Mouse (Mus musculus) hindbrain, embryonic 16.5 days (tissue): ENCODE measurements around the gene Rsbn1l. TPM values are rescaled to one million over a fixed set of nuclear protein-coding genes. Genes with fewer than 3 reads are reported as not detected.
"Not testable (repeated sequence)": the region's sequence is repeated elsewhere in the genome, so short reads cannot be mapped to it uniquely, and the experiment has no call there.

ENCODE experiments used
- ATAC-seq: fragments of 200-750 bp; cut with Nextera tagmentation; 2 replicates; pipeline ENCODE4 v1.8.0; 2017; ENCODE audit warnings: moderate TSS enrichment, moderate library complexity
- H3K27ac ChIP-seq: fragments of 300-500 bp; sonication (generic); 2 replicates; pipeline ENCODE4 v1.5.1; 2014; ENCODE audit warnings: low read depth, mild to moderate bottlenecking, control low read depth, low read length, moderate library complexity
- H3K27me3 ChIP-seq: fragments of 300-500 bp; sonication (generic); replicated peaks from 2 replicates; pipeline ENCODE4 v1.6.1; 2014; ENCODE audit warnings: low read length; ENCODE audit not compliant: control insufficient read depth, insufficient read depth
- H3K36me3 ChIP-seq: fragments of 300-500 bp; sonication (generic); 2 replicates; pipeline ENCODE4 v1.6.1; 2014; ENCODE audit warnings: mild to moderate bottlenecking, low read length, moderate library complexity, mixed read lengths; ENCODE audit not compliant: control insufficient read depth, insufficient read depth
- H3K4me1 ChIP-seq: fragments of 300-500 bp; sonication (generic); 2 replicates; pipeline ENCODE4 v1.6.1; 2014; ENCODE audit warnings: low read depth, low read length; ENCODE audit not compliant: control insufficient read depth, insufficient read depth
- H3K4me2 ChIP-seq: fragments of 300-500 bp; sonication (generic); 2 replicates; pipeline ENCODE4 v1.6.1; 2014; ENCODE audit warnings: mild to moderate bottlenecking, low read length, control low read depth, moderate library complexity
- H3K4me3 ChIP-seq: fragments of 300-500 bp; sonication (generic); 2 replicates; pipeline ENCODE4 v1.5.1; 2014; ENCODE audit warnings: mild to moderate bottlenecking, low read length, control low read depth, moderate library complexity
- H3K9ac ChIP-seq: fragments of 300-500 bp; sonication (generic); 2 replicates; pipeline ENCODE4 v1.6.1; 2014; ENCODE audit warnings: low read depth, mild to moderate bottlenecking, control low read depth, low read length, moderate library complexity
- H3K9me3 ChIP-seq: fragments of 300-500 bp; sonication (generic); 2 replicates; pipeline ENCODE4 v1.6.1; 2014; ENCODE audit warnings: mild to moderate bottlenecking, low read length, moderate library complexity; ENCODE audit not compliant: control insufficient read depth
- WGBS: fragments of 180-500 bp; shearing (Covaris S2); extraction: QIAGEN DNeasy Blood & Tissue Kit; methylation state at CpG from one replicate; pipeline ENCODE4 v1.1.7; 2014; 5-methylcytosine and 5-hydroxymethylcytosine counted together
- polyA plus RNA-seq: library from polyadenylated mRNA; unstranded; fragments of >200 nt; fragmentation: Nextera tagmentation; extraction: Ambion mirVana; gene quantifications from 2 replicates; pipeline ENCODE4 v1.2.1, GENCODE M21; 2015

The Rsbn1l gene
- polyA plus RNA-seq, 1 experiment from 2014 or later, result 3.0 TPM

- ATAC-seq, result no peak
Observed at GRCm38 (mm10) chr5:20952337-20952925, 3.8 kb downstream of the Rsbn1l start.

GRCm38 (mm10) chr5:20951666-20952281, 4.4 kb downstream of the Rsbn1l start:
- Histone ChIP-seq H3K9ac (peak overlapping the region; percentile 95), H3K36me3 (no peaks in the 10 kb centered on the region), H3K27ac (peak overlapping the region; percentile 99), H3K4me1 (peaks cover 14% of the 10 kb centered on the region), H3K27me3 (no peaks in the 10 kb centered on the region), H3K4me3 (peak overlapping the region; percentile 88), H3K4me2 (peak overlapping the region; percentile 69), H3K9me3 (no peaks in the 10 kb centered on the region; the same call in 1 of the 2 replicates)
- under 1% methylated on average over 51 of the region's 51 CpGs for WGBS
- peak; percentile 99 for ATAC-seq

More at GRCm38 (mm10) chr5:20952337-20952925, 3.8 kb downstream of the Rsbn1l start:
- H3K9ac ChIP-seq, result peak overlapping the region; percentile 95; the same call in 1 of the 2 replicates
- H3K4me3 ChIP-seq, result peak overlapping the region; percentile 88
- peaks cover 14% of the 10 kb centered on the region for H3K4me1 ChIP-seq
- H3K27me3 ChIP-seq, result no peaks in the 10 kb centered on the region
- WGBS, result 23% methylated on average over 9 of the region's 9 CpGs
- H3K27ac ChIP-seq, result no peak overlapping the region
- peak overlapping the region; percentile 63 for H3K4me2 ChIP-seq
- no peaks in the 10 kb centered on the region; the same call in none of the 2 replicates for H3K9me3 ChIP-seq
- H3K36me3 ChIP-seq, result no peaks in the 10 kb centered on the region

GRCm38 (mm10) chr5:20950855-20951650, 5.1 kb downstream of the Rsbn1l start:
- under 1% methylated on average over 41 of the region's 88 CpGs for WGBS
- Histone ChIP-seq H3K9ac (peak overlapping the region; percentile 95), H3K4me2 (peak overlapping the region; percentile 69), H3K27me3 (no peaks in the 10 kb centered on the region), H3K36me3 (no peaks in the 10 kb centered on the region), H3K4me3 (peak overlapping the region; percentile 88), H3K4me1 (peaks cover 14% of the 10 kb centered on the region), H3K9me3 (no peaks in the 10 kb centered on the region), H3K27ac (peak overlapping the region; percentile 99)
- ATAC-seq, result peak; percentile 77

GRCm38 (mm10) chr5:20950516-20950854, 5.7 kb downstream of the Rsbn1l start:
- H3K4me2 ChIP-seq, result peak overlapping the region; percentile 69
- peaks cover 14% of the 10 kb centered on the region for H3K4me1 ChIP-seq
- H3K27me3 ChIP-seq, result no peaks in the 10 kb centered on the region
- H3K27ac ChIP-seq, result peak overlapping the region; percentile 99
- no peak for ATAC-seq
- peak overlapping the region; percentile 95 for H3K9ac ChIP-seq
- H3K36me3 ChIP-seq, result no peaks in the 10 kb centered on the region
- WGBS, result under 1% methylated on average over 9 of the region's 9 CpGs
- peak overlapping the region; percentile 88 for H3K4me3 ChIP-seq
- H3K9me3 ChIP-seq, result no peaks in the 10 kb centered on the region

- no peak for ATAC-seq
- Histone ChIP-seq H3K4me2 (peak overlapping the region; percentile 69), H3K4me3 (peak overlapping the region; percentile 88), H3K9ac (peak overlapping the region; percentile 95; the same call in 1 of the 2 replicates), H3K27me3 (no peaks in the 10 kb centered on the region), H3K27ac (no peak overlapping the region), H3K9me3 (no peaks in the 10 kb centered on the region), H3K4me1 (peaks cover 16% of the 10 kb centered on the region), H3K36me3 (no peaks in the 10 kb centered on the region)
- WGBS, result 4% methylated on average over 5 of the region's 5 CpGs
Observed at GRCm38 (mm10) chr5:20950093-20950492, 6.1 kb downstream of the Rsbn1l start.

GRCm38 (mm10) chr5:20946906-20947305, 9.3 kb downstream of the Rsbn1l start:
- no peaks in the 10 kb centered on the region for H3K27me3 ChIP-seq
- no peak for ATAC-seq
- WGBS, result 79% methylated on average over 6 of the region's 6 CpGs
- H3K36me3 ChIP-seq, result no peaks in the 10 kb centered on the region
- H3K4me2 ChIP-seq, result no peak overlapping the region
- no peak overlapping the region for H3K4me3 ChIP-seq
- no peak overlapping the region for H3K9ac ChIP-seq
- peaks cover 12% of the 10 kb centered on the region for H3K4me1 ChIP-seq
- no peak overlapping the region for H3K27ac ChIP-seq
- no peaks in the 10 kb centered on the region for H3K9me3 ChIP-seq

- 84% methylated on average over 13 of the region's 13 CpGs for WGBS
- H3K4me3 ChIP-seq, result no peak overlapping the region
- H3K9ac ChIP-seq, result no peak overlapping the region
- H3K9me3 ChIP-seq, result no peaks in the 10 kb centered on the region
- H3K36me3 ChIP-seq, result no peaks in the 10 kb centered on the region
- no peak for ATAC-seq
- H3K27ac ChIP-seq, result peak overlapping the region; percentile 29; the same call in 1 of the 2 replicates
- H3K4me2 ChIP-seq, result no peak overlapping the region
- H3K27me3 ChIP-seq, result no peaks in the 10 kb centered on the region
- peaks cover 12% of the 10 kb centered on the region for H3K4me1 ChIP-seq
Observed at GRCm38 (mm10) chr5:20944961-20945748, 11.0 kb downstream of the Rsbn1l start.

GRCm38 (mm10) chr5:20943791-20944190, 12.4 kb downstream of the Rsbn1l start:
- H3K27ac ChIP-seq, H3K9me3 ChIP-seq, H3K4me2 ChIP-seq, H3K4me1 ChIP-seq, H3K9ac ChIP-seq, H3K4me3 ChIP-seq, H3K27me3 ChIP-seq, H3K36me3 ChIP-seq, ATAC-seq: not testable (repeated sequence)
- WGBS, result 86% methylated on average over 3 of the region's 4 CpGs
